Mouse (Mus musculus): ENCODE results near the gene Ccdc88a.
"Not testable (repeated sequence)": the region's sequence is repeated elsewhere in the genome, so short reads cannot be mapped to it uniquely, and the experiment has no call there.

Ccdc88a gene

GRCm38 (mm10) chr11:29474676-29475075 lies 101.2 kb downstream of the Ccdc88a start:
- DNase-seq (ENCODE audit: low spot score in 2 of 2), result no peak

DNA sequence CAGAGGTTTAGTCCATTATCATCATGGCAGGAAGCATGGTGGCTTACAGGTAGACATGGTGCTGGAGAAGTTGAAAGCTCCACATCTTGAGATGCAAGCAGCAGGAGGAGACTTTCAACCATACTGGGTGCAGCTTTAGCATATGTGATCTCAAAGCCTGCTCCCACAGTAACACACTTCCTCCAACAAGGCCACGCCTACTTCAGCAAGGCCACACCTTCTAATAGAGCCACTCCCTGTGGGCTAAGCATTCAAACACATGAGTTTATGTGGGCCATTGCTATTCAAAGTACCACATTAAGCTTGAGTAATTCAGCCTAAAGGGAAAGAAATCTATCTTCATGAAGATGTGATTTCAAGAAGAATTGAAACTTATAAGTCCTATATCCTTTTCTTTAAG lies 119.7 kb downstream of the Ccdc88a start:
- no peak for DNase-seq (ENCODE audit: low spot score in 2 of 2)

GRCm38 (mm10) chr11:29496962-29497361 lies 123.5 kb downstream of the Ccdc88a start:
- DNase-seq (ENCODE audit: low spot score in 2 of 2), result no peak

GRCm38 (mm10) chr11:29503948-29504893 lies 130.8 kb downstream of the Ccdc88a start:
- no peak for DNase-seq (ENCODE audit: low spot score in 2 of 2)

DNA sequence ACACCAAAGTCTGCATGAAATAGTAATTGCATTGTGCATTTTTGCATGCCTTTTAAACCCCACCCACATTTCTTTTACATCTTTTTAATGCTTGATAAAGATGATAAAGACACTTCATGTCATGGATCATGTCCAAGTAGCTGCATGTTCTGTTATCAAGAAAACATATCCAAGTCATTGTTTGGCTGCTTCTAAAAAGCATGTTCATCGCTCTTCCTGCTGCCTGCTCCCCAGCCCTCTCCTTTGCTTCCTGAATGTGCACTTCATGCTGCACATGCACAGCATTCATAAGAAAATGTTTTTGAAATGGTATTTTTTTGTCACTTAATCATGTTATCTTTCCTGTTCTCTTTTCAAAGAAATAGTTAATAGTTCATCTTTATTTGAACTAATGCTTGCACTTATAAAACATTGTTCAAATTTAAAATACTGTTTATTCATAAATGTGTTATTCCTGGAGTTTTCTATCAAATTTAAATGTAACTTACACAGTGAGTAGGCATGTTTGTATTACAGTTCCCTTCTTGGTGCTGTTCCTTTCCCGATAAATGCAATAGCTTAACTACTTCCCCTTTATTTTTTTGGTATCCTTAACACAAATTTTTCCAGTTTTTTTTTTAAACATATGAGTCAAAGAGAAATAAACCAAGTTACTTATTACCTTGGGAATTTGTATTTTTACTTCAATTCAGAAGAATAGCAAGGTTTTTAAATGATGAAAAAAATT lies 131.6 kb downstream of the Ccdc88a start:
- DNase-seq (ENCODE audit: low spot score in 2 of 2), result no peak

- DNase-seq (ENCODE audit: low spot score in 2 of 2), result no peak
Measured at GRCm38 (mm10) chr11:29509421-29509820, 136.0 kb downstream of the Ccdc88a start.

- no peak for DNase-seq (ENCODE audit: low spot score in 2 of 2)
Measured at GRCm38 (mm10) chr11:29512818-29513535, 139.5 kb downstream of the Ccdc88a start.

DNA sequence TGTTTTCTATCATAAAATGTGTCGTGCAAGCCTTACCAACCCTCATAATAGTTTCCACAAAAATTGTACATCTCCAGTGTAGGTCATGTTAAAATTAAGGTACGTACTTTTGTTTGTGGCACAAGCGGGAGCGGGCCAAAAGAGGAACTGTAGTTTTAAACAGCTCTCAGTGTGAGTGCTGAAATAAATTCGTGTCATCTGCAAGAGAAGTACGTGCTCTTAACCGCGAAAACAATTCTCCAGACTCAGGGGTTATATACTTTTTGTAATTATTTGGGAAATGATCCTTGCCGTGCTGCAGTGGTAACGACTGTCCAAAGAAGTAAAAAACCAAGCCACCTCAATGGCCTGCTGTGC lies 140.8 kb downstream of the Ccdc88a start:
- no peak for DNase-seq (ENCODE audit: low spot score in 2 of 2)

- DNase-seq (ENCODE audit: low spot score in 2 of 2), result peak; percentile 88 to 90
Measured at GRCm38 (mm10) chr11:29514682-29515412, 141.4 kb downstream of the Ccdc88a start, which contains the start of gene Prorsd1. TSS of gene Prorsd1 (minus strand) at chr11:29515033.

DNA sequence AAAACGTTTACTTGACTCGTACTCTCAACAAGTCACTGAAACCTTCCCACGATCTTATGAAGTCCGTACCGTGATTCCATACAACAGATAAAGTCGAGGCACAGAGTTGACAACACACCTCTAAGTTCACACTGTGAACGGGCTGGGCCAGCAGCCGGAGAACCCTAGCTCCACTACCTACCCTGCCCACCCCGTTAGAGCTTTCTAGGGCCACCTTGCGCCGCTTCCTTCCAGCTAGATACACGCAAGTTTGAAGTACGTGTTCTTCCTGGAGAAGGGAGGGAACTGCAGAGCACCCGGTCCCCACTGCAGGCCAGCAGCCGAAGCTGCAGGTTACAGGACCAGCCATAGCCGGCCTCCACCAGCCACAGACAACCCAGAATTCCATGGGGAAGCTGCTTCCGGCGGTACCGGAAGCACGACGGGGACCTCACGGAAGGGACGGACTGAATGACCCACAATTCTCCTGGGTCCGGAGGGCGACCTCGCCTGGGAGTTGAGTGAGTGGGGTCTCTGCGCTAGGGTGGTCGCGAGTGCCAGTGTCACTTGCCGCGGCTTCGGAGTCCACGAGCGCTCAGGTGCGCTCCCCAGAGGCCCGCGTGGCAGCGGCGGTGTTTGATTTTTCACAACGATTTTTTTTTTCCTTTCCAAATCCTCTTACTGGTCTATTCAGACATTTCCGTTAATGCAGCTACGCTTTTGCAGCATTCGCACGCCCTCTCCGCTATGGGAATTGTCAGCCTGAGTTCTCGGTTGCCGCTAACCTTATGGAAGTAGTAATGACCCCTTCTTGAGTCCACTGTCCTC lies 152.7 kb downstream of the Ccdc88a start, which contains the start of gene Mtif2:
Mtif2 (plus strand) TSS at position 421 of the 807 bp plus-strand sequence.
- peak; percentile 72 to 74 for DNase-seq (ENCODE audit: low spot score in 2 of 2)

DNA sequence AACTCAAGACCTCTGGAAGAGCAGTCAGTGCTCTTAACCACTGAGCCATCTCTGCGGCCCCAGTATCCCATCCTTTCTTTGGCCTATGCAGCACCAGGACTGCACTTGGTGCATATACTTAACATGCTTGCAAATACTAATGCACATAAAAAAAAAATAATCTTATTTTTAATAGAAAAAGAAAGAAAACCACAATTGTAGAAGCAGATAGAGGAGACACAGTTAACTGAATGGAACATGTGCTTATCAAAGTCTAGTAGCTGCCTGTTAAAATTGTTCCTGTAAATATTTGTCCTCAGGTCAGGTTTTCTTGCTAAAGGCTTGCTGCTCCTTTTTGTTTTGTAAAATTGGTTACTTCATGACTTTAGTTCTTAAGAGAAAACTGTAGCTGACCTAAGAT lies 164.7 kb downstream of the Ccdc88a start:
- no peak for DNase-seq (ENCODE audit: low spot score in 2 of 2)

GRCm38 (mm10) chr11:29544225-29544945 lies 170.9 kb downstream of the Ccdc88a start:
- DNase-seq (ENCODE audit: low spot score in 2 of 2), result no peak

GRCm38 (mm10) chr11:29545150-29545752 lies 171.8 kb downstream of the Ccdc88a start:
- not testable (repeated sequence) for DNase-seq (ENCODE audit: low spot score in 2 of 2)

DNA sequence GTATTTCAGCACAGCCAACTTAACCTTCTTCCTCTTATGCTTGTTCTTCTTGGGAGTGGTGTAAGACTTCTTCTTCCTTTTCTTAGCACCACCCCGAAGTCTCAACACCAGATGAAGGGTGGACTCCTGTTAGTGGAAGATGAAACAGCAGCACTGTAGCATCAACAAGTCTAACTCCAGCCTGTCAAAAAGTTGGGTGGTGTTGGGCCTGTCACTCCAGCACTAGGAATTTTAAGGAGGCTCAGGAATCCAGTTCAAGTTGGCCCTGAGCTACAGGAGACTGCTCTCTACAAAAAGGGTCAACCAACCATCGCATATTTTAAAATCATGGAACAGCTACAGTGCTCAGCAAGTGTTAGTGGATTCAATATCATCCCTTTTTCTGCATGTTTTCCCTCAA lies 172.8 kb downstream of the Ccdc88a start:
- DNase-seq (ENCODE audit: low spot score in 2 of 2), result not testable (repeated sequence)

DNA sequence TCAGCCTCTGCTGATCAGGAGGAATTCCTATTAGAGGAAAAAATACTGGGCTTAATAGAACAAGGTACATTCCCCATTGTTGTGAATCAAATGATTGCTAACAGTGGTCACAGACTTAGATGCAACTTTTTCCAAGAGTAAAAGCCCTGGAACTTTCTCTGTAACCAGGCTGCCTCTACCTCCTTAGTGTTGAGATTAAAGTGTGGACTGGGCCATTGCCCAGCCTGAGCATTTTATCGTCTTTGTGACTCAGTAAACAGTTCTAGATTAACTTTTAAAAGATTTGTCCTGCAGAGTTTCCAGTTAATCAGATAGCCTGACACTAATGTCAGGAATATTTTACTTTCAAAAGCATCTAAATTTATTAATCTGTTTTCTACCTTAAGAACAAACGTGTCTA lies 173.3 kb downstream of the Ccdc88a start:
- DNase-seq (ENCODE audit: low spot score in 2 of 2), result no peak

GRCm38 (mm10) chr11:29547249-29547751 lies 173.8 kb downstream of the Ccdc88a start:
- no peak for DNase-seq (ENCODE audit: low spot score in 2 of 2)

GRCm38 (mm10) chr11:29547752-29548503 lies 174.5 kb downstream of the Ccdc88a start, which contains the start of the genes Clhc1 and Rps27a:
TSS of gene Clhc1 (plus strand) at chr11:29547950.
TSS of gene Rps27a (minus strand) at chr11:29548109.
- DNase-seq (ENCODE audit: low spot score in 2 of 2), result peak; percentile 87 to 94
